Mouse (Mus musculus) neural tube, embryonic 11.5 days (tissue): Measurements from ENCODE around the gene Gm13285. TPM values are rescaled to one million over a fixed set of nuclear protein-coding genes. Genes with fewer than 3 reads are reported as not detected.
"Not testable (repeated sequence)": the region's sequence is repeated elsewhere in the genome, so short reads cannot be mapped to it uniquely, and the experiment has no call there.

Source experiments
- ATAC-seq: fragments of 200-750 bp; cut with Nextera tagmentation; 2 replicates; pipeline ENCODE4 v1.8.0; 2017; ENCODE audit warnings: moderate number of reproducible peaks, mild to moderate bottlenecking, moderate TSS enrichment, moderate library complexity; ENCODE audit not compliant: insufficient read depth, low FRiP score, low TSS enrichment
- DNase-seq: peaks from one replicate; pipeline ENCODE4 v3.0.0-alpha.2; 2015; ENCODE audit warnings: low spot score
- H3K27ac ChIP-seq: fragments of 300-500 bp; sonication (generic); 2 replicates; pipeline ENCODE4 v1.5.1; 2014; ENCODE audit warnings: low read depth, mild to moderate bottlenecking, low read length
- H3K27me3 ChIP-seq: fragments of 300-500 bp; sonication (generic); 2 replicates; pipeline ENCODE4 v1.6.1; 2014; ENCODE audit warnings: mild to moderate bottlenecking, low read length, mixed read lengths; ENCODE audit not compliant: control insufficient read depth, insufficient read depth
- H3K36me3 ChIP-seq: fragments of 300-500 bp; sonication (generic); 2 replicates; pipeline ENCODE4 v1.6.1; 2014; ENCODE audit warnings: mild to moderate bottlenecking, low read length, moderate library complexity, mixed read lengths; ENCODE audit not compliant: control insufficient read depth, insufficient read depth
- H3K4me1 ChIP-seq: fragments of 300-500 bp; sonication (generic); 2 replicates; pipeline ENCODE4 v1.6.1; 2014; ENCODE audit warnings: low read length, mixed read lengths; ENCODE audit not compliant: control insufficient read depth, insufficient read depth
- H3K4me2 ChIP-seq: fragments of 300-500 bp; sonication (generic); 2 replicates; pipeline ENCODE4 v1.6.1; 2014; ENCODE audit warnings: low read depth, mild to moderate bottlenecking, moderate library complexity
- H3K4me3 ChIP-seq: fragments of 300-500 bp; sonication (generic); 2 replicates; pipeline ENCODE4 v1.5.1; 2014; ENCODE audit warnings: low read depth, low read length
- H3K9ac ChIP-seq: fragments of 300-500 bp; sonication (generic); 2 replicates; pipeline ENCODE4 v1.6.1; 2014; ENCODE audit warnings: mild to moderate bottlenecking, low read length
- H3K9me3 ChIP-seq: fragments of 300-500 bp; sonication (generic); 2 replicates; pipeline ENCODE4 v1.6.1; 2016; ENCODE audit warnings: low read length; ENCODE audit not compliant: control insufficient read depth
- WGBS: fragments of 180-500 bp; shearing (Covaris S2); extraction: QIAGEN DNeasy Blood & Tissue Kit; methylation state at CpG from one replicate; pipeline ENCODE4 v1.1.7; 2014; 5-methylcytosine and 5-hydroxymethylcytosine counted together
- polyA plus RNA-seq: library from polyadenylated mRNA; unstranded; fragments of >200 nt; fragmentation: Nextera tagmentation; extraction: Ambion mirVana; gene quantifications from 2 replicates; pipeline ENCODE4 v1.2.1, GENCODE M21; 2014

Gene Gm13285
- polyA plus RNA-seq, 1 experiment from 2014 or later, result not detected

DNA sequence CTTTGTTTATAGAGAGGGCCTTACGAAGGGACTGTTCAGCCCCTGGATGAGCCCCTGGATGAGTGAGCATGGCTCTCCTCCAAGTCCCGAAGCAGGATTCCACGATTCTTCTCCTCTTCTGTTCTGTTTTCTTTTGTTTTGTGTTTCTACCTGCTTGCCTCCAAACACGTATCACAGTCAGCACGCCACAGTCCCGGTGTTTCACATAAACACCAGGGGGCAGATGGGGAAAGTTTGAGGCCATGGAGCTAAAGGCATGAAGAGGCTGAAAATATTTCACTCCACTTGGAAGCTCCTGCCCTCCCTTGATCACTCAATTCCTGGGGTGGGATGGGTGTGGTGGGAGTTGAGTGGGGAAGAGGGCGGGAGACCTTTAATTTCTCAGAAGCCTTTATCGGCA, 37.7 kb upstream of the Gm13285 start:
- H3K27ac ChIP-seq, H3K9ac ChIP-seq, DNase-seq, ATAC-seq, H3K4me2 ChIP-seq, H3K4me3 ChIP-seq, H3K36me3 ChIP-seq, H3K27me3 ChIP-seq, H3K9me3 ChIP-seq, H3K4me1 ChIP-seq: not testable (repeated sequence)
- WGBS, result 78% methylated on average over 6 of the region's 8 CpGs

DNA sequence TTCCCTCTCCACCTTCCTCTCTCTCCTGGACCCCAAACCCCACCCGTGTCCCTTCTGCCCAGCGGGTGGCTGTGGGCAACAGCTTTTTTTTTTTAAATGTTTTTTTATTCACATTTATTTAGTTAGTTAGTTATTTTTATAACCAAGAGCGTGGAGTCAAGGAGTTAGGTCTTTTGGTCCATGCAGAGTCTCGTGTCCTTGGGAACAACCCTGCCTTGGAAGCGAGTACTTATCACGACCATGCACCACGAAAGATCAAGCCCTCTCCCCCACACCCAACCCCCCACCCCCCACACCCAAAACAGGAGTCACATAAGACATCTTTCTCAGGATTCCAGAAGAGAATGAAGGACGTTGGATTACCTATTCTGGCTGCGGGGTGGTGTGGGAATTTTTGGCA, 37.1 kb upstream of the Gm13285 start:
- not testable (repeated sequence) for H3K9me3 ChIP-seq, H3K36me3 ChIP-seq, H3K9ac ChIP-seq, ATAC-seq, H3K4me2 ChIP-seq, H3K27me3 ChIP-seq, H3K4me1 ChIP-seq, H3K4me3 ChIP-seq, H3K27ac ChIP-seq, DNase-seq
- 63% methylated on average over 9 of the region's 9 CpGs for WGBS

GRCm38 (mm10) chr4:88763384-88764018, 36.0 kb upstream of the Gm13285 start:
- ATAC-seq, H3K9ac ChIP-seq, H3K27me3 ChIP-seq, H3K4me3 ChIP-seq, H3K9me3 ChIP-seq, H3K27ac ChIP-seq, H3K36me3 ChIP-seq, H3K4me1 ChIP-seq: not testable (repeated sequence)
- 6% methylated on average over 22 of the region's 42 CpGs for WGBS
- DNase-seq, result peak; percentile 72
- peak overlapping the region; percentile 32; the same call in 1 of the 2 replicates for H3K4me2 ChIP-seq

DNA sequence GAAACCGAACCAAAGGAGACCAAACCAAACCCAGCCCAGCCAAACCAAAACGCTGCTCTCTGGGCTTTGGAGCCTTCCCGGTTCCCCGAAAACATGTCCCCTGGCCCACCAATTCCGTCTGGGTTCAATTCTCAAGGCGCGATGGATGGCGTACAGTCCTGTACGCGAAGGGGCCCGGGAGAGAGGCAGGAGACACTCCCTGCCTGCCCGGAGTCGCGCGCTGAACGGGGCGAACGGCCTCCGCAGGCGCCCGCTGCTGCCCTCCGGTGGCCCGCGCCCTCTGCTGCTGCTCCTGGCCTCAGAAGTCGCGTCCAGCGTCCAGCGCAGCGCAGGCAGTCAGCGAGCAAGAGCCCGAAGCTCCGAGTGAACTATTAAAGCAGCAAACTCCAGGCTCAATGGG, 25.9 kb upstream of the Gm13285 start, which contains the start of gene Gm13290:
Gene Gm13290 (plus strand): TSS at position 301 of the 400 bp plus-strand sequence.
- H3K27ac ChIP-seq, H3K4me2 ChIP-seq, H3K4me3 ChIP-seq, H3K9me3 ChIP-seq, H3K9ac ChIP-seq, H3K36me3 ChIP-seq, H3K4me1 ChIP-seq, ATAC-seq, H3K27me3 ChIP-seq, DNase-seq: not testable (repeated sequence)
- WGBS, result no CpG with 5 or more reads among the region's 32 CpGs

DNA sequence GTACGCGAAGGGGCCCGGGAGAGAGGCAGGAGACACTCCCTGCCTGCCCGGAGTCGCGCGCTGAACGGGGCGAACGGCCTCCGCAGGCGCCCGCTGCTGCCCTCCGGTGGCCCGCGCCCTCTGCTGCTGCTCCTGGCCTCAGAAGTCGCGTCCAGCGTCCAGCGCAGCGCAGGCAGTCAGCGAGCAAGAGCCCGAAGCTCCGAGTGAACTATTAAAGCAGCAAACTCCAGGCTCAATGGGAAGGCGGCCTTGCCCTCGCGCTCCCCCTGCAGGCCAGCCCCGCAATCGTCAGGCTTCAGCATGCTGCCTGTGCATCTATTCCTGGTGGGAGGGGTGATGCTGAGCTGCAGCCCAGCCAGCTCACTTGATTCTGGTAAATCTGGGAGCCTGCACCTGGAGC, 22.8 kb upstream of the Gm13285 start, which contains the start of gene Gm13289:
Gene Gm13289 (plus strand): TSS at position 301 of the 400 bp plus-strand sequence.
- not testable (repeated sequence) for H3K4me1 ChIP-seq, H3K9me3 ChIP-seq, H3K36me3 ChIP-seq, DNase-seq, H3K27me3 ChIP-seq, H3K4me3 ChIP-seq, H3K4me2 ChIP-seq, H3K27ac ChIP-seq, ATAC-seq, H3K9ac ChIP-seq
- WGBS, result no CpG with 5 or more reads among the region's 29 CpGs

DNA sequence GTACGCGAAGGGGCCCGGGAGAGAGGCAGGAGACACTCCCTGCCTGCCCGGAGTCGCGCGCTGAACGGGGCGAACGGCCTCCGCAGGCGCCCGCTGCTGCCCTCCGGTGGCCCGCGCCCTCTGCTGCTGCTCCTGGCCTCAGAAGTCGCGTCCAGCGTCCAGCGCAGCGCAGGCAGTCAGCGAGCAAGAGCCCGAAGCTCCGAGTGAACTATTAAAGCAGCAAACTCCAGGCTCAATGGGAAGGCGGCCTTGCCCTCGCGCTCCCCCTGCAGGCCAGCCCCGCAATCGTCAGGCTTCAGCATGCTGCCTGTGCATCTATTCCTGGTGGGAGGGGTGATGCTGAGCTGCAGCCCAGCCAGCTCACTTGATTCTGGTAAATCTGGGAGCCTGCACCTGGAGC, 19.9 kb upstream of the Gm13285 start, which contains the start of gene Gm13272:
Gene Gm13272 (plus strand): TSS at position 301 of the 400 bp plus-strand sequence.
- no CpG with 5 or more reads among the region's 29 CpGs for WGBS
- not testable (repeated sequence) for H3K9me3 ChIP-seq, H3K4me1 ChIP-seq, ATAC-seq, H3K27me3 ChIP-seq, H3K27ac ChIP-seq, H3K36me3 ChIP-seq, H3K4me3 ChIP-seq, DNase-seq, H3K4me2 ChIP-seq, H3K9ac ChIP-seq

GRCm38 (mm10) chr4:88780320-88780719, 19.1 kb upstream of the Gm13285 start:
- not testable (repeated sequence) for H3K9me3 ChIP-seq, H3K4me2 ChIP-seq, ATAC-seq, H3K9ac ChIP-seq, DNase-seq, H3K4me1 ChIP-seq, H3K4me3 ChIP-seq, H3K27me3 ChIP-seq, H3K36me3 ChIP-seq, H3K27ac ChIP-seq
- 55% methylated on average over 15 of the region's 18 CpGs for WGBS

GRCm38 (mm10) chr4:88781831-88782230, 17.6 kb upstream of the Gm13285 start, which contains the start of gene Ifnz:
Ifnz (plus strand) TSS chr4:88782131.
- not testable (repeated sequence) for H3K4me1 ChIP-seq, H3K4me3 ChIP-seq, H3K4me2 ChIP-seq, H3K9ac ChIP-seq, H3K9me3 ChIP-seq, ATAC-seq, H3K36me3 ChIP-seq, H3K27ac ChIP-seq, DNase-seq, H3K27me3 ChIP-seq
- 11% methylated on average over 3 of the region's 7 CpGs for WGBS

- H3K27ac ChIP-seq, H3K4me1 ChIP-seq, H3K27me3 ChIP-seq, H3K4me3 ChIP-seq, H3K9ac ChIP-seq, H3K4me2 ChIP-seq, ATAC-seq, DNase-seq, H3K9me3 ChIP-seq, H3K36me3 ChIP-seq: not testable (repeated sequence)
- WGBS, result no CpG with 5 or more reads among the region's 31 CpGs
Measured at GRCm38 (mm10) chr4:88782335-88782734, 17.1 kb upstream of the Gm13285 start.
